Mouse (Mus musculus) testis, adult 2 months (tissue): Measurements from ENCODE around the gene Slc26a9.

Experiments used
- CTCF ChIP-seq: fragments of 200-500 bp; IDR thresholded peaks from 2 replicates; pipeline ENCODE4 v1.5.1; 2012; ENCODE audit warnings: low read depth, mild to moderate bottlenecking, inconsistent platforms, low read length, moderate library complexity; ENCODE audit not compliant: control insufficient read depth, insufficient read depth, insufficient replicate concordance
- POLR2A ChIP-seq: fragments of 200-500 bp; IDR thresholded peaks from 2 replicates; pipeline ENCODE4 v1.6.1; 2012; ENCODE audit warnings: low read depth, mild to moderate bottlenecking, inconsistent platforms, low read length, moderate library complexity; ENCODE audit not compliant: control insufficient read depth

DNA sequence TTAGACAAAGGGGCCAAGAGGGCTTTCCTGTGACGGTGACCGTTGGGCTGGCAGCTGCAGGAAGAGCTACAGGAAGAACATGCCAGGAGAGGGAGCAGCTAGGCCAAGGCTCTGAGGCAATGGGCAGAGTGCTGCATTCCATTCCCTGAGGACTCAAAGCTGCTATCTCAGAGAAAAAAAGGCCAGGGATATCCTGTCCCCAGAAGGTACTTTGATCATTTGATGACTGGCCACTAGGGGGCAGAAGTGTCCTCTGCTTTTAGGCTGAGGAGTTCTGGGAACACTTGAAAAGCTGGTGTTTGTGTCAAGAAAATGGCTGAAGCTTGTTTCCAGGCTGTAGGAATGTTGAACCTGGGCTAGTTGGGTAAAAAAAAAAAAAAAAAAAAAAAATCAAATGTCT lies 31.4 kb upstream of the Slc26a9 start:
- TF ChIP-seq POLR2A (no peak), CTCF (peak; percentile 33; the same call in 1 of the 2 replicates)
